Mouse (Mus musculus) G1E (cell line): ENCODE results near the gene Nhlrc2.
"Not testable (repeated sequence)": the region's sequence is repeated elsewhere in the genome, so short reads cannot be mapped to it uniquely, and the experiment has no call there.

Experiments
- CTCF ChIP-seq: IDR thresholded peaks from 2 replicates; pipeline ENCODE4 v1.5.1; 2012; ENCODE audit warnings: low read depth, low read length, inconsistent platforms, mixed read lengths
- TAL1 ChIP-seq: conservative IDR thresholded peaks from 2 replicates; pipeline ENCODE4 v1.6.1; 2012; ENCODE audit warnings: low read depth, low read length, inconsistent platforms, mixed read lengths

DNA sequence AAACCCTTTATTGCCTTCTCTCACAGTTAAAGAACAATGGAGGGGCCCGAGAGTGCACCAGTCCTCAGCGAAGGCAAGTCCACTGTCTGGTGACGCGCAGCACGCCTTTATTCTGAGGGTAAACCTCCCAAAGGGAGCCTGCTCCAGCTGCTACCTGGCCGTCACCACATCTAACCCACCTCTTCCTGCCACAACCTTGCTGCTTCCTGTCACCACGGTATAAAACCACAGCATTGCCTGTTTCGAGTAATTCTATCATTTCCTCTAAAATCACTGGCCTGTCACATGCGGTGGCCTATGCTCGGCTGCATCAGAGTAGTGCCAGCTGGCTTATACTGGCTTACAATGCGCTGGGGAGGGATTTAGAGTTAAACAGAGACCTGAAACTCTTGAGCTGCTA, 17.5 kb upstream of the Nhlrc2 start:
- not testable (repeated sequence) for TF ChIP-seq CTCF, TAL1
